Mouse (Mus musculus) B cell, adult 62 days (primary cell): ENCODE data around the gene Tbca. TPM values are rescaled to one million over a fixed set of nuclear protein-coding genes. Genes with fewer than 3 reads are reported as not detected.

ENCODE experiments used
- total RNA-seq: library from RNA; stranded (reverse); gene quantifications from 4 replicates; pipeline ENCODE4 v1.2.4, GENCODE M21; 2023

Gene Tbca
- 84.1 to 103 TPM (median 101 TPM) in 4 replicates for total RNA-seq

GRCm38 (mm10) chr13:94788771-94789649, at the start of gene Tbca:
Gene Tbca, plus strand, starts transcription at chr13:94788910.

DNA sequence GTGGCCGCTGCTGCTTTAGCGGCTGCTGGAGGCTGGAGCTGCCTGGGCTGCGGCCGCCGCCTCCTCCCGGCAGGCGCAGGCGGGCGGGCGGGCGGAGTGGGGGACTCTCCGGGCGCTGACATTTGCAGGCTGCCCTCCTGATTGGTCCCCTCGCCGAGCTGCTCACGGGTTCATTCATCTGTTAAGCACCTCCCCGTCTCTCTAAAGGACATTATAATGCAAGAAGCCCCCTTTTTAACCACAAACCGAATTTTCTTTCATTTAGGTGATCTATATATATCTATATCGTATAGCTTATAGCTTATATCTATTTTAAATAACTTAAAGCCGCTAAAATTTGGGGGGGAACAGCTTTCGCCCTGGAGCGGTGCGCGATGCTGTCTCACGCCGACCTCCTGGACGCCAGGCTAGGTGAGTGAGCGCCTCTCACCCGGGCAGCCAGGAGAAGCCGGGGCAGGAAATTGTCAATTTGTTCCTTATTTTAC, 86.7 kb downstream of the Tbca start, which contains the start of gene Otp:
Gene Otp (plus strand): TSS at position 207 of the 485 bp plus-strand sequence.

Other genes starting within 250 kb of the Tbca start
- gene Otp, start 86.7 kb downstream of the Tbca start, total RNA-seq, result not detected in 4 replicates
- 9.7 to 11.8 TPM (median 10.6 TPM) in 4 replicates for gene Wdr41, start 187.4 kb downstream of the Tbca start, total RNA-seq